Mouse (Mus musculus) C2C12 (cell line): ENCODE data around the gene Pcbp3. TPM values are rescaled to one million over a fixed set of nuclear protein-coding genes. Genes with fewer than 3 reads are reported as not detected.
A peak's percentile ranks its signal among the peaks of the same experiment; 100 is the strongest.

ENCODE experiments used
- H3K27me3 ChIP-seq: one replicate; pipeline ENCODE4 v1.6.1; 2011; ENCODE audit not compliant: control insufficient read depth, insufficient read depth, insufficient read length
- H3K36me3 ChIP-seq: one replicate; pipeline ENCODE4 v1.6.1; 2011; ENCODE audit not compliant: control insufficient read depth, insufficient read depth
- H3K4me3 ChIP-seq: one replicate; pipeline ENCODE4 v1.5.1; 2011; ENCODE audit warnings: mild to moderate bottlenecking, control low read depth; ENCODE audit not compliant: poor library complexity, insufficient read depth, severe bottlenecking
- H3K79me2 ChIP-seq: one replicate; pipeline ENCODE4 v1.6.1; 2011; ENCODE audit not compliant: control insufficient read depth, insufficient read depth
- H3K79me3 ChIP-seq: one replicate; pipeline ENCODE4 v1.6.1; 2011; ENCODE audit warnings: low read depth, control low read depth
- H3ac ChIP-seq: one replicate; pipeline ENCODE3; 2011; ENCODE audit warnings: low read depth; ENCODE audit not compliant: control insufficient read depth, insufficient read length
- CEBPB ChIP-seq: IDR thresholded peaks from one replicate; pipeline ENCODE4 v1.6.1; 2011; ENCODE audit warnings: low read depth, mild to moderate bottlenecking, control low read depth, moderate library complexity
- CTCF ChIP-seq: IDR thresholded peaks from one replicate; pipeline ENCODE4 v1.5.1; 2011; ENCODE audit not compliant: control insufficient read depth, insufficient read depth, insufficient read length
- FOSL1 ChIP-seq: IDR thresholded peaks from one replicate; pipeline ENCODE4 v1.8.0; 2011; ENCODE audit warnings: mild to moderate bottlenecking, low read length; ENCODE audit not compliant: poor library complexity, insufficient read depth, severe bottlenecking
- MAX ChIP-seq: IDR thresholded peaks from one replicate; pipeline ENCODE4 v1.6.1; 2011; ENCODE audit warnings: mild to moderate bottlenecking, control low read depth
- MYOD1 ChIP-seq: IDR thresholded peaks from one replicate; pipeline ENCODE4 v1.6.1; 2011; ENCODE audit warnings: low read depth; ENCODE audit not compliant: control insufficient read depth, insufficient read length
- MYOG ChIP-seq: IDR thresholded peaks from one replicate; pipeline ENCODE4 v1.6.1; 2011; ENCODE audit not compliant: control insufficient read depth, insufficient read length; ENCODE audit errors: extremely low read depth
- USF1 ChIP-seq: IDR thresholded peaks from one replicate; pipeline ENCODE4 v1.6.1; 2011; ENCODE audit warnings: low read depth, mild to moderate bottlenecking, control low read depth, moderate library complexity
- polyA plus RNA-seq: library from polyadenylated mRNA; unstranded; fragments of >200 nt; fragmentation: generic; extraction: Trizol; gene quantifications from one replicate; pipeline ENCODE4 v1.2.1, GENCODE M21; 2012; ENCODE audit warnings: missing spikeins

Pcbp3 gene
- polyA plus RNA-seq, 1 experiment: 9.8 TPM

GRCm38 (mm10) chr10:76918086-76918485, 43.6 kb downstream of the Pcbp3 start:
- Histone ChIP-seq H3K36me3 (no peaks in the 10 kb centered on the region), H3K27me3 (no peaks in the 10 kb centered on the region), H3K79me3 (no peaks in the 10 kb centered on the region), H3K4me3 (no peak overlapping the region), H3K79me2 (no peaks in the 10 kb centered on the region), H3ac (no peak overlapping the region)
- no peak for TF ChIP-seq USF1
- TF ChIP-seq CEBPB: no peak
- no peak for TF ChIP-seq CTCF
- TF ChIP-seq MYOG: no peak
- no peak for TF ChIP-seq FOSL1
- TF ChIP-seq MAX: no peak
- TF ChIP-seq MYOD1: no peak

GRCm38 (mm10) chr10:76906434-76906833, 55.3 kb downstream of the Pcbp3 start:
- Histone ChIP-seq H3K27me3 (no peaks in the 10 kb centered on the region), H3K4me3 (no peak overlapping the region), H3K36me3 (no peaks in the 10 kb centered on the region), H3K79me3 (no peaks in the 10 kb centered on the region), H3ac (no peak overlapping the region), H3K79me2 (no peaks in the 10 kb centered on the region)
- no peak for TF ChIP-seq MYOD1
- no peak for TF ChIP-seq CTCF
- no peak for TF ChIP-seq USF1
- TF ChIP-seq MYOG: no peak
- no peak for TF ChIP-seq CEBPB
- TF ChIP-seq MAX: no peak
- no peak for TF ChIP-seq FOSL1

GRCm38 (mm10) chr10:76905935-76906341, 55.7 kb downstream of the Pcbp3 start:
- Histone ChIP-seq H3K27me3 (no peaks in the 10 kb centered on the region), H3K36me3 (no peaks in the 10 kb centered on the region), H3K79me3 (no peaks in the 10 kb centered on the region), H3K4me3 (no peak overlapping the region), H3ac (no peak overlapping the region), H3K79me2 (no peaks in the 10 kb centered on the region)
- TF ChIP-seq CTCF (no peak), USF1 (no peak), MAX (no peak), MYOD1 (no peak), CEBPB (no peak), FOSL1 (no peak), MYOG (no peak)

- no peaks in the 10 kb centered on the region for H3K36me3 ChIP-seq
- no peak overlapping the region for H3ac ChIP-seq
- no peaks in the 10 kb centered on the region for H3K79me2 ChIP-seq
- TF ChIP-seq FOSL1 (no peak), USF1 (no peak), CEBPB (no peak), MYOD1 (no peak), MYOG (no peak), CTCF (no peak), MAX (no peak)
- no peaks in the 10 kb centered on the region for H3K27me3 ChIP-seq
- no peaks in the 10 kb centered on the region for H3K79me3 ChIP-seq
- H3K4me3 ChIP-seq: no peak overlapping the region
Measured at GRCm38 (mm10) chr10:76903694-76904093, 58.0 kb downstream of the Pcbp3 start.

- H3ac ChIP-seq: no peak overlapping the region
- no peak overlapping the region for H3K4me3 ChIP-seq
- no peak for TF ChIP-seq MAX
- TF ChIP-seq CEBPB: peak; percentile 98
- TF ChIP-seq FOSL1: peak; percentile 76
- H3K79me3 ChIP-seq: no peaks in the 10 kb centered on the region
- H3K36me3 ChIP-seq: no peaks in the 10 kb centered on the region
- no peaks in the 10 kb centered on the region for H3K79me2 ChIP-seq
- H3K27me3 ChIP-seq: no peaks in the 10 kb centered on the region
Measured at GRCm38 (mm10) chr10:76903099-76903498, 58.6 kb downstream of the Pcbp3 start.

GRCm38 (mm10) chr10:76902588-76902987, 59.1 kb downstream of the Pcbp3 start:
- Histone ChIP-seq H3ac (no peak overlapping the region), H3K79me2 (no peaks in the 10 kb centered on the region), H3K27me3 (no peaks in the 10 kb centered on the region), H3K79me3 (no peaks in the 10 kb centered on the region), H3K36me3 (no peaks in the 10 kb centered on the region), H3K4me3 (no peak overlapping the region)
- TF ChIP-seq MYOD1: no peak
- no peak for TF ChIP-seq FOSL1
- TF ChIP-seq CEBPB: no peak
- no peak for TF ChIP-seq MAX
- TF ChIP-seq USF1: no peak
- no peak for TF ChIP-seq MYOG
- no peak for TF ChIP-seq CTCF
